Mouse (Mus musculus): ENCODE results near the gene Cd209b. TPM values are rescaled to one million over a fixed set of nuclear protein-coding genes. Genes with fewer than 3 reads are reported as not detected.

Gene Cd209b
- total RNA-seq (2014; rRNA removed), result not detected in 2 replicates
- 0.18 TPM in 1 of 2 replicates, not detected in the other for polyA plus RNA-seq (2015; fragmentation: Nextera tagmentation; extraction: Ambion mirVana)

GRCm38 (mm10) chr8:3926744-3927143 lies at the start of gene Cd209b:
Cd209b (minus strand) TSS chr8:3926844.
- Histone ChIP-seq H3K4me2 (ENCODE audit: low read depth) (no peak within 1 kb of the TSS), H3K4me3 (ENCODE audit: low read depth, low read length) (no peak within 1 kb of the TSS), H3K4me1 (ENCODE audit: insufficient read depth) (no peaks in the 10 kb centered on the region), H3K9me3 (ENCODE audit: low read length) (peaks cover 6% of the 10 kb centered on the region; the same call in 1 of the 2 replicates), H3K27ac (ENCODE audit: low read depth, low read length) (no peak within 1 kb of the TSS), H3K9ac (no peak within 1 kb of the TSS), H3K27me3 (ENCODE audit: insufficient read depth, low read length) (no peaks in the 10 kb centered on the region), H3K36me3 (ENCODE audit: insufficient read depth) (no peaks in the 10 kb centered on the region)
- DNase-seq (no peak), ATAC-seq (no peak)
- TF ChIP-seq CTCF (IDR thresholded peaks at IDR 0.05; ENCODE audit: low read depth), result no peak
- WGBS, result 92% methylated on average over 3 of the region's 3 CpGs

GRCm38 (mm10) chr8:3956037-3956436 lies 29.4 kb upstream of the Cd209b start:
- ATAC-seq, result no peak
- WGBS, result 71% methylated on average over 1 of the region's 1 CpGs
- 0 out of 2 replicates have a peak, but pooled peaks have one; percentile 5 for TF ChIP-seq CTCF (IDR thresholded peaks at IDR 0.05; ENCODE audit: low read depth)

GRCm38 (mm10) chr8:3954646-3955045 lies 28.0 kb upstream of the Cd209b start, which contains the start of gene Cd209c:
Cd209c (minus strand) TSS chr8:3954746.
- Histone ChIP-seq H3K36me3 (ENCODE audit: insufficient read depth) (no peaks in the 10 kb centered on the region), H3K27ac (ENCODE audit: low read depth, low read length) (no peak within 1 kb of the TSS), H3K9me3 (ENCODE audit: low read length) (peaks cover 5% of the 10 kb centered on the region; the same call in 1 of the 2 replicates), H3K4me2 (ENCODE audit: low read depth) (no peak within 1 kb of the TSS), H3K9ac (no peak within 1 kb of the TSS), H3K27me3 (ENCODE audit: insufficient read depth, low read length) (no peaks in the 10 kb centered on the region), H3K4me1 (ENCODE audit: insufficient read depth) (no peaks in the 10 kb centered on the region), H3K4me3 (ENCODE audit: low read depth, low read length) (no peak within 1 kb of the TSS)
- no peak for DNase-seq
- no peak for ATAC-seq
- no peak for TF ChIP-seq CTCF (IDR thresholded peaks at IDR 0.05; ENCODE audit: low read depth)
- 86% methylated on average over 1 of the region's 1 CpGs for WGBS

More at GRCm38 (mm10) chr8:3956037-3956436, 29.4 kb upstream of the Cd209b start:
- no peak overlapping the region for H3K27ac ChIP-seq (ENCODE audit: low read depth, low read length)
- no peaks in the 10 kb centered on the region for H3K36me3 ChIP-seq (ENCODE audit: insufficient read depth)
- H3K4me3 ChIP-seq (ENCODE audit: low read depth, low read length), result no peak overlapping the region
- no peaks in the 10 kb centered on the region for H3K4me1 ChIP-seq (ENCODE audit: insufficient read depth)
- H3K27me3 ChIP-seq (ENCODE audit: insufficient read depth, low read length), result no peaks in the 10 kb centered on the region
- no peak overlapping the region for H3K9ac ChIP-seq
- no peak overlapping the region for H3K4me2 ChIP-seq (ENCODE audit: low read depth)
- DNase-seq, result no peak
- H3K9me3 ChIP-seq (ENCODE audit: low read length), result peaks cover 5% of the 10 kb centered on the region; the same call in 1 of the 2 replicates

GRCm38 (mm10) chr8:3940023-3940422 lies 13.4 kb upstream of the Cd209b start:
- 92% methylated on average over 3 of the region's 3 CpGs for WGBS
- peaks cover 14% of the 10 kb centered on the region; the same call in 1 of the 2 replicates for H3K9me3 ChIP-seq (ENCODE audit: low read length)
- H3K27ac ChIP-seq (ENCODE audit: low read depth, low read length), result no peak overlapping the region
- H3K36me3 ChIP-seq (ENCODE audit: insufficient read depth), result no peaks in the 10 kb centered on the region
- no peak overlapping the region for H3K4me2 ChIP-seq (ENCODE audit: low read depth)
- no peak for ATAC-seq
- H3K9ac ChIP-seq, result no peak overlapping the region
- DNase-seq, result no peak
- H3K27me3 ChIP-seq (ENCODE audit: insufficient read depth, low read length), result no peaks in the 10 kb centered on the region
- no peaks in the 10 kb centered on the region for H3K4me1 ChIP-seq (ENCODE audit: insufficient read depth)
- no peak for TF ChIP-seq CTCF (IDR thresholded peaks at IDR 0.05; ENCODE audit: low read depth)
- H3K4me3 ChIP-seq (ENCODE audit: low read depth, low read length), result no peak overlapping the region

GRCm38 (mm10) chr8:3878455-3878854 lies 48.2 kb downstream of the Cd209b start, which contains the start of gene Cd209d:
Cd209d (minus strand) TSS chr8:3878555.
- DNase-seq, result no peak
- ATAC-seq, result no peak
- Histone ChIP-seq H3K4me3 (ENCODE audit: low read depth, low read length) (no peak within 1 kb of the TSS), H3K27ac (ENCODE audit: low read depth, low read length) (no peak within 1 kb of the TSS), H3K27me3 (ENCODE audit: insufficient read depth, low read length) (no peaks in the 10 kb centered on the region), H3K36me3 (ENCODE audit: insufficient read depth) (no peaks in the 10 kb centered on the region), H3K9me3 (ENCODE audit: low read length) (no peaks in the 10 kb centered on the region), H3K4me2 (ENCODE audit: low read depth) (no peak within 1 kb of the TSS), H3K4me1 (ENCODE audit: insufficient read depth) (no peaks in the 10 kb centered on the region), H3K9ac (no peak within 1 kb of the TSS)
- no peak for TF ChIP-seq CTCF (IDR thresholded peaks at IDR 0.05; ENCODE audit: low read depth)
- WGBS, result 75% methylated on average over 4 of the region's 4 CpGs

- no peak for ATAC-seq
- no peaks in the 10 kb centered on the region for H3K4me1 ChIP-seq (ENCODE audit: insufficient read depth)
- H3K4me3 ChIP-seq (ENCODE audit: low read depth, low read length), result no peak overlapping the region
- H3K9ac ChIP-seq, result no peak overlapping the region
- H3K27ac ChIP-seq (ENCODE audit: low read depth, low read length), result no peak overlapping the region
- no peak overlapping the region for H3K4me2 ChIP-seq (ENCODE audit: low read depth)
- no peak for TF ChIP-seq CTCF (IDR thresholded peaks at IDR 0.05; ENCODE audit: low read depth)
- 0 out of 2 replicates have a peak, but pooled peaks cover 1% of the 10 kb centered on the region for H3K9me3 ChIP-seq (ENCODE audit: low read length)
- 89% methylated on average over 2 of the region's 2 CpGs for WGBS
- H3K27me3 ChIP-seq (ENCODE audit: insufficient read depth, low read length), result no peaks in the 10 kb centered on the region
- H3K36me3 ChIP-seq (ENCODE audit: insufficient read depth), result no peaks in the 10 kb centered on the region
- DNase-seq, result no peak
These were observed 50.5 kb downstream of the Cd209b start for GRCm38 (mm10) chr8:3876121-3876520.

Other genes with a start within 250 kb of the Cd209b start
- gene Fcer2a, start 232.7 kb downstream of the Cd209b start, total RNA-seq (2014; rRNA removed), result not detected in 2 replicates
- 0.20 and 0.24 TPM in 2 replicates for gene Fcer2a, start 232.7 kb downstream of the Cd209b start, polyA plus RNA-seq (2015; fragmentation: Nextera tagmentation; extraction: Ambion mirVana)
- gene Clec4g, start 206.2 kb downstream of the Cd209b start, total RNA-seq (2014; rRNA removed), result not detected in 2 replicates
- gene Clec4g, start 206.2 kb downstream of the Cd209b start, polyA plus RNA-seq (2015; fragmentation: Nextera tagmentation; extraction: Ambion mirVana), result 0.21 TPM in 1 of 2 replicates, not detected in the other
- gene Cd209a, start 177.9 kb downstream of the Cd209b start, total RNA-seq (2014; rRNA removed), result not detected in 2 replicates
- gene Cd209a, start 177.9 kb downstream of the Cd209b start, polyA plus RNA-seq (2015; fragmentation: Nextera tagmentation; extraction: Ambion mirVana), result 0.13 TPM in 1 of 2 replicates, not detected in the other
- gene Cd209e, start 72.5 kb downstream of the Cd209b start, total RNA-seq (2014; rRNA removed), result not detected in 2 replicates
- not detected in 2 replicates for gene Cd209e, start 72.5 kb downstream of the Cd209b start, polyA plus RNA-seq (2015; fragmentation: Nextera tagmentation; extraction: Ambion mirVana)
- gene Cd209d, start 48.3 kb downstream of the Cd209b start, total RNA-seq (2014; rRNA removed), result not detected in 2 replicates
- not detected in 2 replicates for gene Cd209d, start 48.3 kb downstream of the Cd209b start, polyA plus RNA-seq (2015; fragmentation: Nextera tagmentation; extraction: Ambion mirVana)
- gene Cd209c, start 27.9 kb upstream of the Cd209b start, total RNA-seq (2014; rRNA removed), result not detected in 2 replicates
- 0.15 and 0.16 TPM in 2 replicates for gene Cd209c, start 27.9 kb upstream of the Cd209b start, polyA plus RNA-seq (2015; fragmentation: Nextera tagmentation; extraction: Ambion mirVana)
- 0.62 TPM in 1 of 2 replicates, not detected in the other for gene Cd209f, start 179.0 kb upstream of the Cd209b start, total RNA-seq (2014; rRNA removed)
- 0.62 and 0.78 TPM in 2 replicates for gene Cd209f, start 179.0 kb upstream of the Cd209b start, polyA plus RNA-seq (2015; fragmentation: Nextera tagmentation; extraction: Ambion mirVana)
- gene Cd209g, start 207.3 kb upstream of the Cd209b start, total RNA-seq (2014; rRNA removed), result 0.76 TPM in 1 of 2 replicates, not detected in the other
- gene Cd209g, start 207.3 kb upstream of the Cd209b start, polyA plus RNA-seq (2015; fragmentation: Nextera tagmentation; extraction: Ambion mirVana), result not detected in 2 replicates
- gene Evi5l, start 239.7 kb upstream of the Cd209b start, total RNA-seq (2014; rRNA removed), result 156 and 159 TPM in 2 replicates
- 82.5 and 90.3 TPM in 2 replicates for gene Evi5l, start 239.7 kb upstream of the Cd209b start, polyA plus RNA-seq (2015; fragmentation: Nextera tagmentation; extraction: Ambion mirVana)